Mouse (Mus musculus) olfactory bulb, adult 2 months (tissue): ENCODE measurements around the gene Dffa. TPM values are rescaled to one million over a fixed set of nuclear protein-coding genes. Genes with fewer than 3 reads are reported as not detected.

Experiments
- H3K27ac ChIP-seq: fragments of 200-500 bp; 2 replicates; pipeline ENCODE4 v1.5.1; 2012; ENCODE audit warnings: low read depth, low read length; ENCODE audit not compliant: insufficient read depth
- H3K4me1 ChIP-seq: fragments of 200-500 bp; 2 replicates; pipeline ENCODE4 v1.6.1; 2012; ENCODE audit warnings: low read length; ENCODE audit not compliant: control insufficient read depth, insufficient read depth
- H3K4me3 ChIP-seq: fragments of 200-500 bp; 2 replicates; pipeline ENCODE4 v1.5.1; 2012; ENCODE audit warnings: mild to moderate bottlenecking, low read depth, low read length, moderate library complexity; ENCODE audit not compliant: insufficient read depth
- CTCF ChIP-seq: fragments of 200-500 bp; IDR thresholded peaks from 2 replicates; pipeline ENCODE4 v1.5.1; 2012; ENCODE audit warnings: low read depth, mild to moderate bottlenecking, low read length, moderate library complexity; ENCODE audit not compliant: insufficient read depth
- POLR2A ChIP-seq: fragments of 200-500 bp; IDR thresholded peaks from 2 replicates; pipeline ENCODE4 v1.6.1; 2012; ENCODE audit warnings: mild to moderate bottlenecking, low read depth, low read length, moderate library complexity; ENCODE audit not compliant: insufficient read depth
- WGBS: fragments of 180-500 bp; shearing (Covaris S2); methylation state at CpG from one replicate; pipeline ENCODE4 v1.1.7; 2018; 5-methylcytosine and 5-hydroxymethylcytosine counted together
- polyA plus RNA-seq: library from polyadenylated mRNA; stranded (reverse); fragments of >200 nt; gene quantifications from 2 replicates; pipeline ENCODE4 v1.2.4, GENCODE M21; 2012; ENCODE audit warnings: low replicate concordance; ENCODE audit not compliant: missing spikeins, insufficient read depth, insufficient read length

Gene Dffa
- polyA plus RNA-seq, 1 experiment, result not detected

DNA sequence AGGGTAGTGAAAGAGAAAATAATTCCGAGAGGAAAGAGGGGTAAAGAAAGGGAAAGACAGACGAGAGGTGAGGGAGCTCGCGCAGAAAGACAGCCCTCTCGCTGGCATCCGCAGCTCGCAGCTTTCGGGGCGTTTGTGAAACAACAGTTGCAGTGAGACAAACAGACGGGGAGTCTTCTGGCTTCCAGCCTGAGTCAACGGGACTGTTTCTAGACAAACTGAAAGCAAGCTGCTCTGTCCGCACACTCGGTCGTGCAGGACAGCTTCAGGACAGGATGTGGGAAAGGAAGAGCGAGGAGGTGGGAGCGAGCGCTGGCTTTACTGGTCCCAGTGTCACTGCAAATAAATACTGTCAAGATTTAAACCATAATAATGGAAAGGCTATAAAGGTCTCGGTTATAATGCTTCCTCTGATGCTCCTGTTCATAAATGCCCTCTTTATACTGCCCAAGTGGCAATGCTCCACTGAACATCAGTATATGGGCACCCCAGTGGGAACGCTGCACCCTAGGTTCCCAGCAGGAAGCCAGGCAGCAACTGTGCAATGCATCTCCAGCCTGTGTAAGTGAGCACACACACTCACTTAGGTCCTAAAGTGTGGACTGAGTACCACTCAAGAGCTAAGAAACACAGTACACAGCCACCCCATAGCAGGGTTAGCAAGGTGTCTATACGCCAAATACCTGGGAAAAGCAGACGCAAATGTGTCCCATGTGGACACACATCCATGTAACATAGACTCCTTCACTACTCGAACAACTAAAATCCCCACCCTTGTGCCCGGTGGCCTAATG, 39.7 kb upstream of the Dffa start:
- TF ChIP-seq CTCF (no peak), POLR2A (no peak)
- Histone ChIP-seq H3K4me1 (peaks cover 26% of the 10 kb centered on the region), H3K27ac (no peak overlapping the region), H3K4me3 (no peak overlapping the region)
- WGBS, result 84% methylated on average over 23 of the region's 23 CpGs

DNA sequence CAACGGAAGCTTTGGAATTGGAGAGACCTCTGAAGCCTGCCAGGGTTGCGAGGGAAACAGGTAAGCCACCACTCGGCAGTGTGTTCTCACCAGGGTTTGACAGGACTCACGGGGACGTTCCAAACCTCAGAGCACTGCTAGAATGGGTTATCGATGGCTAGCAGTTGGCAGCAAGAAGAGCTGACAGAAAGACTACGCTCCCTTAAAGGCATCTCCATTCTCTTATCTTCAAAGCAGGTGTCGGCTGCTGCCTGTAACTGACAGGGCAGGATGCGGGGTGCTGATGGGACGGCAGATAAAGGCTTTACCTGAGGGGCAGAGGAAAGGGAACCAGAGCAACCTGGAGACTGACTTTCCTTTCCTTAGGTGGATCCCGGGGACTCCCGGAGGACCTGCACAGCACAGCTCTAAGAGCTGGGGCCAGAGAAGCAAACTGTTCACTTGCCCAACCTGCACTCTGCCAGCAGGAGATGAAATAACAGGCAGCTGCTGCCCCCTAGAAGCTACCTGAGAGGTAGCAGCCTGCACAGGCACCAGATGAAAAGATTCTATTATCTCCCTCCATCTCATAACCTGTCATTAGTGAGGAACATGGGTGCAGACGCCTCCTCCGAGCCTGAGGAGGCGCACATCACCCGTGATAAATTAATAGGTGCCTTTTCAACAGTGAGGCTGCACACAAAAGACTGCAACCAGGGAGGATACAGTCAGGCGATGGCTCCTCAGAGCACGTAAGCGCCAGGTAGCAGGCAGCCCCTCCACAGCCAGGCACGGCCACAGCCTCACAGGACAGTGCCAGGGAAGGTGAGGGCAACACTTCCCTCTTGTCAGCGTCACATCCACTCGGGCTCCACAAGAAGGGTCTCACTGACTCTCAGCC, 37.0 kb upstream of the Dffa start:
- TF ChIP-seq POLR2A, result no peak
- TF ChIP-seq CTCF, result no peak
- H3K27ac ChIP-seq, result no peak overlapping the region
- H3K4me3 ChIP-seq, result no peak overlapping the region
- WGBS, result 74% methylated on average over 22 of the region's 22 CpGs
- peaks cover 20% of the 10 kb centered on the region for H3K4me1 ChIP-seq

DNA sequence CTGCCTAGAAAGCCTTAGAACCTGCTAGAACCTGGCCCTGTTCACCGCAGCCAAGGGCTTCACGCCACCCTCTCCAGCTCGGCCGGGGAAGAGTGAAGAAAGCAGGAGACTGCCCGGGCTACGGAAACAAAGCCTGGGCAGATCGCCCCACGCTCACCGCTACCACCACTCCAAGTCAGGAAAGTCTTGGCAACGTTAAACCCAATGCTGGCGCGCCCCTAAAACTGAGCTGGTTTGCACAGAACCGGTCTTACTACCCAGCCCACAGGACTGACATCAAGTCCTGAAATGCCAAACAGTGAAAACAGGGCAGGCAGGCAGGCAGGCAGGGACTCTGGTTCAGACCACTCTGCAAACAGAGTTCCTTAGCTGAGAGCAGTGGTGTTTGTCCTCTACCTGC, 28.9 kb upstream of the Dffa start:
- Histone ChIP-seq H3K27ac (no peak overlapping the region), H3K4me1 (peaks cover 13% of the 10 kb centered on the region), H3K4me3 (no peak overlapping the region)
- TF ChIP-seq POLR2A, result no peak
- TF ChIP-seq CTCF, result no peak
- WGBS, result 81% methylated on average over 13 of the region's 13 CpGs

- WGBS, result 32% methylated on average over 10 of the region's 10 CpGs
- Histone ChIP-seq H3K4me3 (no peak overlapping the region), H3K4me1 (peaks cover 11% of the 10 kb centered on the region), H3K27ac (no peak overlapping the region)
- TF ChIP-seq POLR2A (no peak), CTCF (no peak)
These were observed 27.9 kb upstream of the Dffa start for GRCm38 (mm10) chr4:149075871-149076575.

DNA sequence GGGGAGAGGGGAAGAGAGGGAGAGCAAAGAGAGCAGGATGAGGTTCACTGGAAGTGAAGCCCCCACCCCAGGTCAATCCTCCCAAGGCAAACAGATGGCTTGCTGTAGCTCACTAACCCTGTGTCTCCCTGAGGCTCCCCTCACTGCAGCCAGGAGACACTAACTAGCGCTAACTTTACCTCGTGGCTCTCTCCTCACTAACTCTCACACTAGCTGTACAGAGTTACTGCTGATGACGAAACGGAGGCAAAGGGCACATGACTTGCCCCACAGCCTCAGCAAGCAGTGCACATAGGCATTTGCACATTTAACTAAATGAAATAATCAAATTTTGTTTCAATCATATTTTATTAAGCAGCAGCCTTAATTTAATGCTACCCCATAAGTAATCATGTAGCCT, 25.7 kb upstream of the Dffa start:
- no peak overlapping the region for H3K27ac ChIP-seq
- no peak for TF ChIP-seq CTCF
- TF ChIP-seq POLR2A, result no peak
- 74% methylated on average over 4 of the region's 4 CpGs for WGBS
- H3K4me3 ChIP-seq, result no peak overlapping the region
- H3K4me1 ChIP-seq, result peaks cover 13% of the 10 kb centered on the region

GRCm38 (mm10) chr4:149079629-149080028, 24.3 kb upstream of the Dffa start:
- TF ChIP-seq POLR2A (no peak), CTCF (no peak)
- no peak overlapping the region for H3K27ac ChIP-seq
- H3K4me3 ChIP-seq, result no peak overlapping the region
- H3K4me1 ChIP-seq, result peaks cover 7% of the 10 kb centered on the region
- 93% methylated on average over 6 of the region's 6 CpGs for WGBS

DNA sequence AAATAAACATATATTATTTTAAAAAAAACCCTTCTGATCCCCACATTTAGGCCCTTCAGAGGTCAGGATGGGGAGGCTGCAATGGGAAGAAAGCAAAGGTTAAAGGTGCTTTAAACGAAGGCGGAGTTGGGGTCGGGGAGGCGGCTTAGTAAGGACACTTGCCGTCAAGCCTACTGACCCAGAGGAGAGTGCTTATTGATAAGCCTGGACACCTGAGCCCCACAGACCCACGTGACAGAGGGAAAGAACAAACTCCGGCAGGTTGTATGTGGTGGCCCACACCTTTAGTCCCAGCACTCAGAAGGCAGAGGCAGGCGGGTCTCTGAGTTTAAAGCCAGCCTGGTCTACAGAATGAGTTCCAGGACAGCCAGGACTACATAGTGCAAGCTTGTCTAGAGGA, 23.8 kb upstream of the Dffa start:
- TF ChIP-seq CTCF, result no peak
- TF ChIP-seq POLR2A, result no peak
- WGBS, result 98% methylated on average over 8 of the region's 8 CpGs
- H3K4me1 ChIP-seq, result peaks cover 7% of the 10 kb centered on the region
- no peak overlapping the region for H3K4me3 ChIP-seq
- H3K27ac ChIP-seq, result no peak overlapping the region

DNA sequence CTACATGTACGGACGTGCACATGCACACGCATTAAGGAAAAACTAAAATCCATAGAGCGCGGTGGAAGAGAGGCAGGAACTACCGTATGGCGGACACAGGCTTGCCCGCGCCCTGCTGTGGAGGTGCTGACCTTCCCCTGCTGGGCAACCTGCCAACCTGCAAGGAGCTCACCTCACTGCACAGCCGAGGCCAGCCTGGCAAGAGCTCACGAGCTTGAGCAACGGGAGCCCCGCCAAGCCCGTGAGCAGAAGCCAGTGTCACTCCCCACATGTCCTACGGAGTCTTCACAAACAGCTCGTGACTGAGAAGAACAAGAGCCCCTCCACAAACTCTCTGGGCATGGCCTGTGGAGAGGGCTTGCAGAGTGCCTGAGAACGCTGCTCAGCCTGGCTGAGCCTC, 22.4 kb upstream of the Dffa start:
- Histone ChIP-seq H3K27ac (no peak overlapping the region), H3K4me1 (peaks cover 5% of the 10 kb centered on the region), H3K4me3 (no peak overlapping the region)
- WGBS, result 67% methylated on average over 17 of the region's 17 CpGs
- no peak for TF ChIP-seq POLR2A
- TF ChIP-seq CTCF, result no peak
